Mouse (Mus musculus) C3H10T1/2 (cell line): ENCODE results near the gene Cd109. TPM values are rescaled to one million over a fixed set of nuclear protein-coding genes. Genes with fewer than 3 reads are reported as not detected.

Experiments
- polyA plus RNA-seq, 2 experiments: library from polyadenylated mRNA; unstranded; fragments of >200 nt; fragmentation: generic; extraction: Trizol; gene quantifications; one replicate each; pipeline ENCODE4 v1.2.1; 2012; ENCODE audit warnings: missing spikeins in 2 of 2

The Cd109 gene
- 10 to 100 TPM in 1 of 2 experiments, 1 to 10 TPM in 1; 1.6 to 16.8 TPM for polyA plus RNA-seq

DNA sequence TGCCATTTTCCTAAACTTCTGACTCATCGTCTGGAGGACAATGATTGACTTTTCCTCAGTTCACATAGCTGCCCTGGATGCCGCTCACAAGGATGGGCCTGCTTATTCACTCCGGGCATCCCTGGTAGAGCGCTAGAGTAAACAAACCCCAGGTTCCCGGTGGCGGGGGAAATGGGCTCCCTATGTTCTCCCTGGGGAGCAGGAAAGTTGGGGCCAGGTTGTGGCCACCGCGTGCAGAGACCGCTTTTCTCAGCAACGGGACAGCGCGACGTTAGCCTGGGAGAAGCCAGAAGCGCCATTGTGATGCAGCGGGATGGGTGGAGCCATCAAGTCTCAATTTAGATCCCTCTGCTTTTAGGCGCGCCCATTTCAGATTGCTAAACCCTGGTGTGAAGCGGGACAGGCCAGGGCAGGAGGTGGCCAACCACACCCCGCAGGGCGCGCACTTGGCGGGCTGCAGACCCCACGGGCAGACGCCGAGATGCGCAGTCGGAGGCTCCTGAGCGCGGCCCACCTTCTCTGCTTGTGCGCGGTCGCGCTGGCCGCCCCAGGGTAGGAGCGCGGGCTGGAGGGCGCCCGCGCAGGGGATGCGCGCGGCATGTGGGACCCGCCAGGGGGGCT lies at the start of gene Cd109:
TSS of gene Cd109 (plus strand) at position 146 of the 621 bp plus-strand sequence.

GRCm38 (mm10) chr9:78587914-78588313 lies 27.4 kb upstream of the Cd109 start, which contains the start of gene Slc17a5:
Gene Slc17a5 (minus strand): TSS chr9:78588041.

Other genes starting within 250 kb of the Cd109 start
- under 1 TPM in 1 of 2 experiments, not detected in 1; 0.05 TPM for gene Dppa5a, start 247.4 kb upstream of the Cd109 start, polyA plus RNA-seq
- gene Ooep, start 236.8 kb upstream of the Cd109 start, polyA plus RNA-seq, result under 1 TPM; 0.01 to 0.06 TPM
- gene Ddx43, start 219.8 kb upstream of the Cd109 start, polyA plus RNA-seq, result not detected
- 1 to 10 TPM in 1 of 2 experiments, under 1 TPM in 1; 0.70 to 1.8 TPM for gene Cgas, start 172.3 kb upstream of the Cd109 start, polyA plus RNA-seq
- gene Mto1, start 167.3 kb upstream of the Cd109 start, polyA plus RNA-seq, result 1 to 10 TPM; 4.5 to 7.6 TPM
- under 1 TPM; 0.06 to 0.20 TPM for gene Gm17324, start 166.8 kb upstream of the Cd109 start, polyA plus RNA-seq
- gene Eef1a1, start 126.4 kb upstream of the Cd109 start, polyA plus RNA-seq, result 1,000 to 10,000 TPM; 3,547 to 7,697 TPM
- 1 to 10 TPM in 1 of 2 experiments, under 1 TPM in 1; 0.62 to 5.5 TPM for gene Slc17a5, start 27.5 kb upstream of the Cd109 start, polyA plus RNA-seq